Mouse (Mus musculus): Measurements from ENCODE around the gene Gnl2.
A peak's percentile ranks its signal among the peaks of the same experiment; 100 is the strongest.

- TF ChIP-seq CTCF (IDR thresholded peaks at IDR 0.05; ENCODE audit: low read depth, low read length) (peak; percentile 33; the same call in 1 of the 2 replicates), POLR2A (IDR thresholded peaks at IDR 0.05; ENCODE audit: borderline replicate concordance, low read depth, low read length) (no peak)
These were observed 42.6 kb downstream of the Gnl2 start for GRCm38 (mm10) chr4:125059025-125059424.
